25 mouse cellular contexts compared by ENCODE assay signal in the genomic region with DNA sequence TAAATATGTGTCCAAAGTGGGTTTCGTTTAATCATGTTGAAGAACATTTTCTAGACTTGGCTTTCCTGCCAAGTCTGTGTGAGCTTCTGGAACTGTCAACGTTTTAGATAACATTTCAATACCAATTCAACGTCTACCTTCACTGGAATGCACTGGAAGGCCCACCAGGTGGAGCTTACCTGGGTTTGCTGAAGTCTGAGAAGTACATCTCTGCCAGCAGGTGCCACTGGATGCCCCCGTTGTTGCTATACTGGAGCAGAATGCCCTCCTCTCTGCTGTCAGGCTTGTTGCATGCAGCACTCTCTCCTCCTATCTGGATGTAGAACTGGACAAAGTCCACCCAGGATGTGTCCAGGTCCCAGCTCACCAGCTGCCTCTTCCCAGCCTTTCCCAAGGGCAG.
DNase-seq lines count a peak whose midpoint lies in the region; ATAC-seq and TF ChIP-seq lines count a peak whose summit lies in the region.
"Had no signal": no experiment of that assay in that cellular context is flagged by ENCODE, and none has a peak within 500 bp of the region (broad histone marks: within the 10 kb centered on the region; RNA-seq: fewer than 3 reads in every experiment).

No protein-coding gene starts in this region.

- DNase-seq in cerebellum, adult 9-11 months: peak; percentile 36
- DNase-seq in cerebellum, adult 8-10 months: no peak
- no peak for DNase-seq in hindbrain, postnatal 0 days (ENCODE audit: low spot score)
- peak; percentile 33 for DNase-seq in A20 (ENCODE audit: low read depth, low spot score)
- peak; percentile 34 for DNase-seq in brain, adult 2 months (ENCODE audit: low read depth, low spot score)
- no peak for DNase-seq in testis, postnatal 14 days (ENCODE audit: low spot score)
- DNase-seq: adrenal gland, postnatal 14 days; B cell, adult 2 months; kidney, adult 8-10 months; kidney, postnatal 10 days; layer of hippocampus, postnatal 36 days; left cerebral cortex, postnatal 4 days; liver, embryonic 13.5 days; lung, adult 2 months; lung, postnatal 10 days; retina, postnatal 1 day; right cerebral cortex, postnatal 14 days; thymus, postnatal 14 days had no signal

- ATAC-seq in hindbrain, postnatal 0 days: no peak
- ATAC-seq in hindbrain, embryonic 13.5 days (ENCODE audit: low FRiP score): no peak
- ATAC-seq: forebrain, embryonic 16.5 days; midbrain, embryonic 13.5 days had no signal

- no peaks in the 10 kb centered on the region for H3K9me3 ChIP-seq in hindbrain, postnatal 0 days (ENCODE audit: low read length)
- no peaks in the 10 kb centered on the region for H3K9me3 ChIP-seq in hindbrain, embryonic 13.5 days
- H3K9me3 ChIP-seq: hindbrain, embryonic 12.5 days; liver, embryonic 13.5 days; midbrain, embryonic 13.5 days; neural tube, embryonic 15.5 days had no signal

- no peak overlapping the region for H3K9ac ChIP-seq in hindbrain, postnatal 0 days (replicated peaks; ENCODE audit: low read length)
- H3K9ac ChIP-seq in hindbrain, embryonic 13.5 days: no peak overlapping the region
- H3K9ac ChIP-seq: hindbrain, embryonic 12.5 days; liver, embryonic 13.5 days; midbrain, embryonic 13.5 days; neural tube, embryonic 15.5 days had no signal

- no peak overlapping the region for H3K4me3 ChIP-seq in hindbrain, postnatal 0 days (ENCODE audit: low read length)
- no peak overlapping the region for H3K4me3 ChIP-seq in hindbrain, embryonic 13.5 days
- H3K4me3 ChIP-seq: erythroblast, embryonic 14.5 days; hindbrain, embryonic 12.5 days; liver, embryonic 13.5 days; midbrain, embryonic 13.5 days; neural tube, embryonic 15.5 days had no signal

- no peaks in the 10 kb centered on the region; the same call in 1 of the 2 replicates for H3K36me3 ChIP-seq in hindbrain, postnatal 0 days (ENCODE audit: insufficient read depth, low read length)
- no peaks in the 10 kb centered on the region for H3K36me3 ChIP-seq in hindbrain, embryonic 13.5 days
- H3K36me3 ChIP-seq: hindbrain, embryonic 12.5 days; liver, embryonic 13.5 days; midbrain, embryonic 13.5 days; neural tube, embryonic 15.5 days had no signal

- no peak overlapping the region for H3K27ac ChIP-seq in hindbrain, postnatal 0 days
- H3K27ac ChIP-seq in hindbrain, embryonic 13.5 days: no peak overlapping the region
- H3K27ac ChIP-seq: hindbrain, embryonic 12.5 days; liver, embryonic 13.5 days; macrophage; midbrain, embryonic 13.5 days; neural tube, embryonic 15.5 days had no signal

- no peaks in the 10 kb centered on the region for H3K4me1 ChIP-seq in hindbrain, postnatal 0 days (ENCODE audit: insufficient read depth, low read length)
- H3K4me1 ChIP-seq in hindbrain, embryonic 13.5 days (replicated peaks): peaks cover 7% of the 10 kb centered on the region; the same call in 1 of the 2 replicates
- H3K4me1 ChIP-seq: hindbrain, embryonic 12.5 days; liver, embryonic 13.5 days; midbrain, embryonic 13.5 days had no signal

- TF ChIP-seq CTCF in hindbrain, postnatal 0 days (IDR thresholded peaks at IDR 0.05; ENCODE audit: low read depth): peak; percentile 33; the same call in 1 of the 2 replicates

- H3K27me3 ChIP-seq in hindbrain, postnatal 0 days (ENCODE audit: insufficient read depth, low read length): no peaks in the 10 kb centered on the region
- no peaks in the 10 kb centered on the region for H3K27me3 ChIP-seq in hindbrain, embryonic 13.5 days
- H3K27me3 ChIP-seq: hindbrain, embryonic 12.5 days; liver, embryonic 13.5 days; midbrain, embryonic 13.5 days; neural tube, embryonic 15.5 days had no signal

- 79% methylated on average over 4 of the region's 4 CpGs for WGBS in hindbrain, postnatal 0 days
- 90% methylated on average over 4 of the region's 4 CpGs for WGBS in hindbrain, embryonic 13.5 days

- no peak overlapping the region for H3K4me2 ChIP-seq in hindbrain, postnatal 0 days (ENCODE audit: low read depth, low read length)
- no peak overlapping the region for H3K4me2 ChIP-seq in hindbrain, embryonic 13.5 days
- H3K4me2 ChIP-seq: hindbrain, embryonic 12.5 days; liver, embryonic 13.5 days; midbrain, embryonic 13.5 days; neural tube, embryonic 15.5 days had no signal

Comparison
In these comparisons a context has a peak if more than half of its experiments do, and no peak if none do; other contexts are left out.
1. DNase-seq: peak in cerebellum, adult 9-11 months (single experiment), A20 (single experiment) and brain, adult 2 months (single experiment); none in cerebellum, adult 8-10 months (single experiment), hindbrain, postnatal 0 days (single experiment) and testis, postnatal 14 days (single experiment).